Mouse (Mus musculus) intestine, embryonic 15.5 days (tissue): ENCODE measurements at regions not wholly inside any gene's neighbourhood (a gene's known extent, or its start where the extent isn't known, plus 50 kb on each side); places are given as distances from the start of the nearest gene placed in this dataset.

Experiments used
- ATAC-seq: fragments of 200-750 bp; cut with Nextera tagmentation; 2 replicates; pipeline ENCODE4 v1.8.0; 2017; ENCODE audit warnings: moderate TSS enrichment, moderate library complexity
- H3K27ac ChIP-seq: fragments of 300-500 bp; sonication (generic); 2 replicates; pipeline ENCODE4 v1.5.1; 2015; ENCODE audit warnings: mild to moderate bottlenecking, inconsistent platforms
- H3K27me3 ChIP-seq: fragments of 300-500 bp; sonication (generic); replicated peaks from 2 replicates; pipeline ENCODE4 v1.6.1; 2015; ENCODE audit warnings: inconsistent platforms
- H3K36me3 ChIP-seq: fragments of 300-500 bp; sonication (generic); 2 replicates; pipeline ENCODE4 v1.6.1; 2015; ENCODE audit warnings: inconsistent platforms
- H3K4me1 ChIP-seq: fragments of 300-500 bp; sonication (generic); replicated peaks from 2 replicates; pipeline ENCODE4 v1.6.1; 2015; ENCODE audit warnings: inconsistent platforms
- H3K4me2 ChIP-seq: fragments of 300-500 bp; sonication (generic); replicated peaks from 2 replicates; pipeline ENCODE4 v1.6.1; 2015; ENCODE audit warnings: mild to moderate bottlenecking, inconsistent platforms
- H3K4me3 ChIP-seq: fragments of 300-500 bp; sonication (generic); replicated peaks from 2 replicates; pipeline ENCODE4 v1.5.1; 2015; ENCODE audit warnings: inconsistent platforms
- H3K9ac ChIP-seq: fragments of 300-500 bp; sonication (generic); 2 replicates; pipeline ENCODE4 v1.6.1; 2015; ENCODE audit warnings: inconsistent platforms
- H3K9me3 ChIP-seq: fragments of 300-500 bp; sonication (generic); 2 replicates; pipeline ENCODE4 v1.6.1; 2016; ENCODE audit warnings: inconsistent platforms
- WGBS: fragments of 180-500 bp; shearing (Covaris S2); methylation state at CpG from one replicate; pipeline ENCODE4 v1.1.7; 2015; 5-methylcytosine and 5-hydroxymethylcytosine counted together

DNA sequence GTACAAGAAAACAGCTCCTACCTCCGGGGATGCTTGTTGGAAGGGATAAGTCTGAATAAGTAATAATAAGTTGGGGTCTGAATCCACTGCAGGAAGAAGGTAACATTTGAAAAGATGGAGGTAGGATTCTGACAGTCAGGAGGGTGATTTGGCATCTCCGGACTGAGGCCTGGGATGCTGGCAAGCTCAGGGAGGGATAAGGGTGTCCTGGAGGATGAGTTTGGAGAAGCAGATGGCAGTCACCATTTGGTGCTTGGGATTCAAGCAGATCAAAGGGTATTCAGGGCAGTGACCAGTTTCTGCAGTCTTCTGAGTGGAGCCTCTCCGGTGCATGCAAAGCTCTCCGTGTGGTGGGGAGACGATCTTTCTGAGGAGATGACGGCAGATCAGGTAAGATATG, 62.9 kb upstream of the Gm2310 start:
- 57% methylated on average over 6 of the region's 6 CpGs for WGBS
- no peak overlapping the region for H3K4me2 ChIP-seq
- no peak overlapping the region for H3K4me3 ChIP-seq
- no peaks in the 10 kb centered on the region for H3K9me3 ChIP-seq
- no peaks in the 10 kb centered on the region for H3K27me3 ChIP-seq
- no peak overlapping the region for H3K9ac ChIP-seq
- ATAC-seq, result no peak
- H3K4me1 ChIP-seq, result no peaks in the 10 kb centered on the region
- no peak overlapping the region for H3K27ac ChIP-seq
- H3K36me3 ChIP-seq, result no peaks in the 10 kb centered on the region

DNA sequence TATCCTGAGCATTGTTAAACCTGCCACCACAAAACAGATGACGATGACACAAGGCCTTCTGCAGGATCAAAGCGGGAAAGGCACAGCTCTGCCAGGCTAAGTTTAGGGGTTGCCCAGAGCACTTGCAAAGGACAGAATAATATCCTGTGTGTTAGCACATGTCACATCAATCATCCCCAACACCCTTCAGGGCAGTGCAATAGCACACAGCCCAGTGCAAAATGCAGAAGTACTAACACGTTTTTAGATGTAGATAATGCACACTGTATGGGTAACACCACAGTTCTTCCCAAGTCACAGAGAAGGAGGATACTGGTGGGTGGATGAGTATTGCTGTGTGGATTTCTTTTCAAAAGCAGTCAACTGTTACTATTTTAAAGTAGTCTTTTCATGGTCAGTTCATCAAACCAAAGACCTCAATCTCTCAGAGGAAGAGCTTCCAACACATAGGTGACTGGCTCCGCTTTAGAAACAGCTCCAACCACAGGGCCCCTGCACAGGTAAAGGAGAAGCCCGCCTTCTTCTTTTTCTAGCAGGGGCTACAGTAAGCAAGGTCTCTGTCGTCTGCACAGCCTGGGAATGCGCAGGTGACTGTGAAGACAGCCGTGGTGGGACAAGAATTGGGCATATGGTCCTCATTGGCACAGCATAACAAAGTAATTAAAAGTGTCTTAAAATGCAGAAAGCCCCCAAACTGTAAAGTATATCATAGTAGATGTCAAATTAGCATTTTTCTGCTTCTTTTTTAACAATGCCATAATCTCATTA, 61.6 kb upstream of the Gm2310 start:
- WGBS, result 58% methylated on average over 8 of the region's 8 CpGs
- no peak for ATAC-seq
- no peaks in the 10 kb centered on the region for H3K4me1 ChIP-seq
- H3K9me3 ChIP-seq, result no peaks in the 10 kb centered on the region
- no peaks in the 10 kb centered on the region for H3K36me3 ChIP-seq
- H3K27me3 ChIP-seq, result no peaks in the 10 kb centered on the region
- H3K4me3 ChIP-seq, result no peak overlapping the region
- H3K9ac ChIP-seq, result no peak overlapping the region
- H3K27ac ChIP-seq, result no peak overlapping the region
- no peak overlapping the region for H3K4me2 ChIP-seq

DNA sequence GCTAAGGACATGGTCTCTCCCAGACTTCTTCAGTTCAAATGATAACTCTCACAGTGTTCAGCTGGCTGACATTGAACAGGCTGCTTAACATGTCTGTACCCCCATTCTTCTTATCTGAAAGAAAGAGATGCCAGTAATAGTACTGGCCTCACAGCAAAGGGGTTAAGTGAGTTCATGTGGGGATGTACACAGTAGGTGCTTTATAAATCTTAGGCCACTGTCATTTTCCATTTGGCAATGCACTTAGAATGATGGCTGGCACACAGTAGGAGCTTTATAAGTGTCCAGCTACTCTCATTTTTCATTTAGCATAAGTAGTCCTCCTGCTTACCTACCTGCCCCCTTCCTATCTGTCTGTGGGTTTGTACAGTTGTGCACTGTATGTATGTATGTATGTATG, 60.3 kb upstream of the Gm2310 start:
- no peaks in the 10 kb centered on the region for H3K27me3 ChIP-seq
- H3K9ac ChIP-seq, result no peak overlapping the region
- H3K4me3 ChIP-seq, result no peak overlapping the region
- ATAC-seq, result no peak
- H3K9me3 ChIP-seq, result no peaks in the 10 kb centered on the region
- H3K4me1 ChIP-seq, result no peaks in the 10 kb centered on the region
- H3K27ac ChIP-seq, result no peak overlapping the region
- no peak overlapping the region for H3K4me2 ChIP-seq
- no peaks in the 10 kb centered on the region for H3K36me3 ChIP-seq

DNA sequence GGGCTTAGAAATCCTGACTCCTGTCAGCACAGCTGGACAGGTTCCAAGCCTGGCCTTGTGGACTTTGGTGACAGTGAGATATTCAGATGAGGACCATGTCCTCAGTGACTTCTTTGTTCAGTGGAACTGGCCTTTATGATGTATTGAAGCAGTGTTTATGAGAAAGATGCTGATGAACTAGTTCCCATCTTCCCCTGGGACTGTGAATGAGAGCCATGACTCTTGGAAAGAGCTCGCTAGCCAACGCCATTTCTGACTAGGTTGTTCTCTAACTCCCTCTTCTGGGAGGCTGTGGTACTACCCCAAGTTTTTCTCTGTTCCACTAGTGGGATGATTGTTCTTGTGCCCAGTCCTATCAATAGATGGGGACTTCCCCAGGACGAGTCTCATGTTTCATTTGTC, 57.7 kb upstream of the Gm2310 start:
- Histone ChIP-seq H3K27me3 (no peaks in the 10 kb centered on the region), H3K9ac (no peak overlapping the region), H3K4me1 (no peaks in the 10 kb centered on the region), H3K4me3 (no peak overlapping the region), H3K4me2 (no peak overlapping the region), H3K36me3 (no peaks in the 10 kb centered on the region), H3K9me3 (no peaks in the 10 kb centered on the region), H3K27ac (no peak overlapping the region)
- WGBS, result 16% methylated on average over 3 of the region's 3 CpGs
- ATAC-seq, result peak; percentile 41; the same call in 1 of the 2 replicates

DNA sequence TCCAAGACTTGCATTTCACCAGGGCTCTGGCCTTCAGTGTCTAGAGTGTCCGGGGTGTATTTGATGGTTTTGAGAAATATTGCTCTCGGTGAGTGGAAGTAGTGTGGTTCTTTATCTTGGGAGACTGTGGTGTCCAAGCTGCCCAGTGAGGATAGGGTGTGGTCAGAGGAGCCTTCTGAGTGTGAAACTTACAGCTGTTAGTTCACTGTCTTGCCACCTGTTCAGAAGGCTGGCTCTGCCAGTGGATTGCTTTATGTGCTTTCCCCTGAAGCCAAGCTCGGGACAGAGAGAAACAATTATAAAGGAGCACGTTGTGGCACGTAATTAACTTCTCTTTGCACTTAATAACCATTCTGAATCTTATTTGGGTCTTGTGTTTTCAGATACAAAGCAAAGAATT, 57.2 kb upstream of the Gm2310 start:
- Histone ChIP-seq H3K27ac (no peak overlapping the region), H3K4me1 (no peaks in the 10 kb centered on the region), H3K4me2 (no peak overlapping the region), H3K36me3 (no peaks in the 10 kb centered on the region), H3K9ac (no peak overlapping the region), H3K4me3 (no peak overlapping the region), H3K9me3 (no peaks in the 10 kb centered on the region), H3K27me3 (no peaks in the 10 kb centered on the region)
- WGBS, result 76% methylated on average over 5 of the region's 5 CpGs
- ATAC-seq, result no peak

DNA sequence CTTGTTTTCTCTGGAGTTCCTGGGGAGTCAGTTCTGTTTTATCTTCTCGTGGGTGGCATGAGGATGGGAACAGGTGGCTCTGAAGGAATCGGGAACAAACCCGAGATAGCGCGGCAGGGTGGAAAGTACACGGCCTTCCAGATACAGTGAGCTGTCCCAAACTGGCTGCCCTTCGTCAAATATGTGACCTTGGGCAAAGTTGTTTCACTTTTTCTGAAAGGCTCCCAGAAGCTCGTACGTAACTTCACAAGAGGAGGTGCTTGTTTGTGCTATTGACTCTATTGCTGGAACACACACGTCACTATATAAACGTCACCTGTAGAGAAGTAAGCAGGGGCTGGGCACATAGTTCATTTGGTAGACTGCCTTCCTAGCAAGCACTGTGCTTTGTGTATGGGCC, 49.9 kb upstream of the Gm2310 start:
- peak overlapping the region; percentile 48 for H3K9ac ChIP-seq

More for the DNA sequence above, 49.9 kb upstream of the Gm2310 start:
- H3K27me3 ChIP-seq, result no peaks in the 10 kb centered on the region
- no peaks in the 10 kb centered on the region for H3K4me1 ChIP-seq
- no peaks in the 10 kb centered on the region for H3K9me3 ChIP-seq
- ATAC-seq, result peak; percentile 81
- H3K36me3 ChIP-seq, result no peaks in the 10 kb centered on the region
- WGBS, result 6% methylated on average over 11 of the region's 11 CpGs
- peak overlapping the region; percentile 57 for H3K4me3 ChIP-seq
- peak overlapping the region; percentile 88 for H3K27ac ChIP-seq
- peak overlapping the region; percentile 92 for H3K4me2 ChIP-seq
